Mouse (Mus musculus): ENCODE measurements around the gene Ptn. TPM values are rescaled to one million over a fixed set of nuclear protein-coding genes. Genes with fewer than 3 reads are reported as not detected.

The Ptn gene
- polyA plus RNA-seq, 1 experiment, result 216 TPM

DNA sequence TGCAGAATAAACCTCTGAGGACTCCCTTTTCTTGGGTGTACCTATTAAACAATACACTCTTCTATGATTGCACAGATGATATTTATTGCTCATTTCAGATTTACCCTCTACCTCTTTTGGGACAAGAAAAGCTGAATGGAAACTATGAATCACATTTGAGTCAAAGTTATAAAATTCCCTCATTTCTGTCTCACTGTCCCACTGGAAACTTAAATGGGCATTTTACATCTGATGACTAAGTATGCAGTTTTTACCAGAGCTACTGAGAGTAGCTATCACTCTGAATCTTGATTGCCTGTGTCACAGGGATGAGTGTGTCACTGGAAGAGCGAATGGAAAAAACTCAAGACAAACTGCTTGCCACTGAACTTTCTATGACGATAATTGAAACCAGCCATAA lies 22.2 kb upstream of the Ptn start:
- no peak overlapping the region for H3K4me3 ChIP-seq (replicated peaks; ENCODE audit: insufficient read depth, low read depth, low read length)
- TF ChIP-seq POLR2A (IDR thresholded peaks at IDR 0.05; ENCODE audit: borderline replicate concordance, insufficient read depth, low read length) (no peak), CTCF (IDR thresholded peaks at IDR 0.05; ENCODE audit: borderline replicate concordance, insufficient read depth, low read depth, low read length) (no peak)
- 89% methylated on average over 2 of the region's 2 CpGs for WGBS
- no peak for DNase-seq
- H3K27ac ChIP-seq (ENCODE audit: insufficient read depth, low read length), result no peak overlapping the region
- H3K27me3 ChIP-seq (ENCODE audit: control insufficient read depth, insufficient read depth, low read length), result no peaks in the 10 kb centered on the region
- no peaks in the 10 kb centered on the region for H3K4me1 ChIP-seq (ENCODE audit: control insufficient read depth, insufficient read depth, low read length)

DNA sequence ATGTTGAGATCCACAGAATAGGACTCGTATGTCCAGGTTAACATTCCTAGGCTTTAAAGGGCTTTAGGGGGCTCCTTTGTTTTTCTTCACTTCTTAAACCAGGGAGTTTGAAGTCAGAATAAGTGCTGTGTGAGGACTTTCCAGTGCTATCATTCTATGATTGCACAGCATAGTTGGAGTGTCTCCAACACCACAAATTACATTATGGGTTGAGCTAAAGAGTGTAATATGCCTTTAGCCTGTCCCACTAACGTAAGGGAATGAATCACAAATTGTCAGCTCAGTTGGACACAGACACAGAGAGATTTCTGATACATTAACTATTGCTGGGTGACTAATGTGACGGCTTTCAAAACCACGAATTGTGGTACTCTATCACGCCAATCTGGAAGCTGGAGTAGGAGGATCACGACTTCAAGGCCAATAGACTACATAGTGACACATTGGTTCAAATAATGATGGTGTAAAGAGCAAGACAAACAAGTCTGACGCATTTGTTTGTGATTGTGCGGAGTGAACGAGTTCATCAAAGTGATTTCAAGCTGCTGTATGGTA lies 20.4 kb upstream of the Ptn start:
- 88% methylated on average over 9 of the region's 9 CpGs for WGBS
- H3K27ac ChIP-seq (ENCODE audit: insufficient read depth, low read length), result no peak overlapping the region
- H3K27me3 ChIP-seq (ENCODE audit: control insufficient read depth, insufficient read depth, low read length), result no peaks in the 10 kb centered on the region
- H3K4me1 ChIP-seq (ENCODE audit: control insufficient read depth, insufficient read depth, low read length), result no peaks in the 10 kb centered on the region
- TF ChIP-seq POLR2A (IDR thresholded peaks at IDR 0.05; ENCODE audit: borderline replicate concordance, insufficient read depth, low read length), result no peak
- no peak for TF ChIP-seq CTCF (IDR thresholded peaks at IDR 0.05; ENCODE audit: borderline replicate concordance, insufficient read depth, low read depth, low read length)
- H3K4me3 ChIP-seq (replicated peaks; ENCODE audit: insufficient read depth, low read depth, low read length), result no peak overlapping the region
- no peak for DNase-seq

- TF ChIP-seq CTCF (IDR thresholded peaks at IDR 0.05; ENCODE audit: borderline replicate concordance, insufficient read depth, low read depth, low read length), result no peak
- TF ChIP-seq POLR2A (IDR thresholded peaks at IDR 0.05; ENCODE audit: borderline replicate concordance, insufficient read depth, low read length), result no peak
- no peak overlapping the region for H3K4me3 ChIP-seq (replicated peaks; ENCODE audit: insufficient read depth, low read depth, low read length)
- no peaks in the 10 kb centered on the region for H3K4me1 ChIP-seq (ENCODE audit: control insufficient read depth, insufficient read depth, low read length)
- H3K27me3 ChIP-seq (ENCODE audit: control insufficient read depth, insufficient read depth, low read length), result no peaks in the 10 kb centered on the region
- H3K27ac ChIP-seq (ENCODE audit: insufficient read depth, low read length), result no peak overlapping the region
- no peak for DNase-seq
Measured at GRCm38 (mm10) chr6:36819784-36820050, 9.7 kb upstream of the Ptn start.

GRCm38 (mm10) chr6:36819019-36819783 lies 9.2 kb upstream of the Ptn start:
- Histone ChIP-seq H3K27me3 (ENCODE audit: control insufficient read depth, insufficient read depth, low read length) (no peaks in the 10 kb centered on the region), H3K4me3 (replicated peaks; ENCODE audit: insufficient read depth, low read depth, low read length) (no peak overlapping the region), H3K4me1 (ENCODE audit: control insufficient read depth, insufficient read depth, low read length) (no peaks in the 10 kb centered on the region), H3K27ac (ENCODE audit: insufficient read depth, low read length) (no peak overlapping the region)
- WGBS, result 41% methylated on average over 8 of the region's 8 CpGs
- TF ChIP-seq POLR2A (IDR thresholded peaks at IDR 0.05; ENCODE audit: borderline replicate concordance, insufficient read depth, low read length), result no peak
- no peak for TF ChIP-seq CTCF (IDR thresholded peaks at IDR 0.05; ENCODE audit: borderline replicate concordance, insufficient read depth, low read depth, low read length)
- DNase-seq, result peak; percentile 82 to 83

DNA sequence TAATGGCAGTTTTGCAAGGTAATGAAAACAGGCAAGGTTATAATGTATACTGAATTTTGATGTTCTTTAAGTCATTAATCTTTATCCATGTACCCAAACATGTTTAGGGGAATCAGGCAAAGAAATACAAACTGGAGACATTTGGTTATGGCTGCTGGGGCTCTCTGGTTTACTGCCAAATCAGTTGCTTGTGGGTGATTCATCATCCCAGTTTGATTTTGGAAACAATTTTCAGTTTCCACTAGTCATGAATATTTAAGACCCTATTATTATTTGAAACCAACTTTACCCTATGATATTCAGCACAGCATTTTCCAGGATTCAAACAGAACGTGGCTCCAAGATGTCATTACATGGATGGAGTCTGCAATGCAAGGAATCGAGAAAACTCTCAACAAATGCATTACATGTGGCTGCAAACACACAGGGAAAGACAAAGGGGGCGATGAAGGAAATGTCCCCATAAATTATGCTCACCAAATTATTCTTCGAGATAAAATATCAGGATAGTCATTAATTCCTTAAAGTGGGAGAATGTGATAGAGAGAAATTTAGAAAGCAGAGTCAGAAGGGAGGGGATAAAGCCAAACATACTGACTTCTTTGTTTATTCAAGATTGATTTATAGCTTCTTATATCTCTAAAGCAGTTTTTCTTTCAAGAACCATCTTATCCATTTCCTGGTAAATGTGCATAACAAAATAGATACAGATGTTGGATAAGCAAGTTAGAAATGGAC lies 8.4 kb upstream of the Ptn start:
- TF ChIP-seq POLR2A (IDR thresholded peaks at IDR 0.05; ENCODE audit: borderline replicate concordance, insufficient read depth, low read length), result no peak
- TF ChIP-seq CTCF (IDR thresholded peaks at IDR 0.05; ENCODE audit: borderline replicate concordance, insufficient read depth, low read depth, low read length), result no peak
- H3K27ac ChIP-seq (ENCODE audit: insufficient read depth, low read length), result no peak overlapping the region
- H3K4me3 ChIP-seq (replicated peaks; ENCODE audit: insufficient read depth, low read depth, low read length), result no peak overlapping the region
- peak in 1 of 2 experiments; percentile 57 for DNase-seq
- WGBS, result 57% methylated on average over 4 of the region's 4 CpGs
- H3K4me1 ChIP-seq (ENCODE audit: control insufficient read depth, insufficient read depth, low read length), result no peaks in the 10 kb centered on the region
- H3K27me3 ChIP-seq (ENCODE audit: control insufficient read depth, insufficient read depth, low read length), result no peaks in the 10 kb centered on the region

DNA sequence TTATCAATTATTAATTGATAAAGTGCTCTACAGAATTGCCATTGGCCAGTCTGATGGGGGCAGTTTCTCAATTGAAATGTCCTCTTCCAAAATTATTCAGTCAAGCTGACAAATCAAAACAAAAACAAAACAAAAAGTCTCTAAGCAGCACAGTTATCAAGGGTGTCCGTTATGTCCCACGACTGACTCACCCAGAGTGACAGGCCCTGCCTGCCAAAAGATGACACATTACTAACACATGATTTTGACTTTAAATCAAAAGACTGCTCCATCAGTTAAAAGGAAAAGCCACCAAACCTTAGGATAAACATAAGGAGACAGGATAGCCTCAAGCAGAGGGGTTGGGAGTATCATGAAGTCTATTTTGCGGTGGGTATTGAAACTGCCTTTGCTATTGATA lies 6.6 kb upstream of the Ptn start:
- H3K27ac ChIP-seq (ENCODE audit: insufficient read depth, low read length), result no peak overlapping the region
- H3K4me3 ChIP-seq (replicated peaks; ENCODE audit: insufficient read depth, low read depth, low read length), result no peak overlapping the region
- TF ChIP-seq POLR2A (IDR thresholded peaks at IDR 0.05; ENCODE audit: borderline replicate concordance, insufficient read depth, low read length) (no peak), CTCF (IDR thresholded peaks at IDR 0.05; ENCODE audit: borderline replicate concordance, insufficient read depth, low read depth, low read length) (no peak)
- no peak for DNase-seq
- H3K27me3 ChIP-seq (ENCODE audit: control insufficient read depth, insufficient read depth, low read length), result no peaks in the 10 kb centered on the region
- H3K4me1 ChIP-seq (ENCODE audit: control insufficient read depth, insufficient read depth, low read length), result no peaks in the 10 kb centered on the region
- 87% methylated on average over 3 of the region's 3 CpGs for WGBS

GRCm38 (mm10) chr6:36815992-36816391 lies 6.0 kb upstream of the Ptn start:
- Histone ChIP-seq H3K4me1 (ENCODE audit: control insufficient read depth, insufficient read depth, low read length) (no peaks in the 10 kb centered on the region), H3K4me3 (replicated peaks; ENCODE audit: insufficient read depth, low read depth, low read length) (no peak overlapping the region), H3K27ac (ENCODE audit: insufficient read depth, low read length) (no peak overlapping the region), H3K27me3 (ENCODE audit: control insufficient read depth, insufficient read depth, low read length) (no peaks in the 10 kb centered on the region)
- TF ChIP-seq CTCF (IDR thresholded peaks at IDR 0.05; ENCODE audit: borderline replicate concordance, insufficient read depth, low read depth, low read length) (no peak), POLR2A (IDR thresholded peaks at IDR 0.05; ENCODE audit: borderline replicate concordance, insufficient read depth, low read length) (no peak)
- DNase-seq, result no peak
- 87% methylated on average over 2 of the region's 2 CpGs for WGBS
